Mouse (Mus musculus) ES-Bruce4 (cell line): ENCODE data around the gene Cacnb3.

Experiments
- CTCF ChIP-seq: IDR thresholded peaks from one replicate; pipeline ENCODE4 v1.8.1; 2011; ENCODE audit warnings: low read depth, low read length
- EP300 ChIP-seq: IDR thresholded peaks from 2 replicates; pipeline ENCODE4 v1.6.1; 2011; ENCODE audit warnings: low read depth, low read length; ENCODE audit not compliant: insufficient read depth
- POLR2A ChIP-seq: IDR thresholded peaks from one replicate; pipeline ENCODE4 v1.8.1; 2011; ENCODE audit warnings: low read length; ENCODE audit not compliant: insufficient read depth

- TF ChIP-seq CTCF = no peak
- no peak for TF ChIP-seq POLR2A
- TF ChIP-seq EP300 = no peak
Measured at GRCm38 (mm10) chr15:98622721-98623120, 7.9 kb upstream of the Cacnb3 start.
